Mouse (Mus musculus) right cerebral cortex, postnatal 4 days (tissue): ENCODE data around the gene Asl.
"Not testable (repeated sequence)": the region's sequence is repeated elsewhere in the genome, so short reads cannot be mapped to it uniquely, and the experiment has no call there.

Experiments
- DNase-seq: peaks from one replicate; pipeline ENCODE4 v3.0.0-alpha.2; 2022

Gene Asl

GRCm38 (mm10) chr5:130044201-130044695, 15.2 kb upstream of the Asl start:
- no peak for DNase-seq

- DNase-seq, result no peak
Measured at GRCm38 (mm10) chr5:130043741-130044140, 14.7 kb upstream of the Asl start.

GRCm38 (mm10) chr5:130041262-130041661, 12.2 kb upstream of the Asl start:
- DNase-seq, result no peak

DNA sequence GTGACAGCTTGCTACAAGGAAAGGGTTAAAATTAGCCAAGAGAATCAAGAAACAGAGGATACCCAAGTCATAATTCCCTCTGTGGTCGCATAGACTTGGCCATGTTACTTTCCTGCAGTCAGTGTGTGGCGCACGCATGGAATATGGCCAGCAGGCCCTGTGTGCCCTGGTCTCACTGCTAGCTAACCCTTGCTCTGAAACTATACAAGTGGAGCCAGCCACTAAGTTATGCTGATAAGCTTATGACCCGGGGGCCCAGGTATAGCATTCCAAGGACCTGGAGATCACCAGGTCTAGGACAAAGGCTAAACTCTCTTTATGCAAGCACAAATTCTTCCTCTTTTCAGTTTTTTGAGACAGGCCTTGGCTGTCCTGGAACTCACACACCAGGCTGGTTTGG, 11.8 kb upstream of the Asl start:
- no peak for DNase-seq

DNA sequence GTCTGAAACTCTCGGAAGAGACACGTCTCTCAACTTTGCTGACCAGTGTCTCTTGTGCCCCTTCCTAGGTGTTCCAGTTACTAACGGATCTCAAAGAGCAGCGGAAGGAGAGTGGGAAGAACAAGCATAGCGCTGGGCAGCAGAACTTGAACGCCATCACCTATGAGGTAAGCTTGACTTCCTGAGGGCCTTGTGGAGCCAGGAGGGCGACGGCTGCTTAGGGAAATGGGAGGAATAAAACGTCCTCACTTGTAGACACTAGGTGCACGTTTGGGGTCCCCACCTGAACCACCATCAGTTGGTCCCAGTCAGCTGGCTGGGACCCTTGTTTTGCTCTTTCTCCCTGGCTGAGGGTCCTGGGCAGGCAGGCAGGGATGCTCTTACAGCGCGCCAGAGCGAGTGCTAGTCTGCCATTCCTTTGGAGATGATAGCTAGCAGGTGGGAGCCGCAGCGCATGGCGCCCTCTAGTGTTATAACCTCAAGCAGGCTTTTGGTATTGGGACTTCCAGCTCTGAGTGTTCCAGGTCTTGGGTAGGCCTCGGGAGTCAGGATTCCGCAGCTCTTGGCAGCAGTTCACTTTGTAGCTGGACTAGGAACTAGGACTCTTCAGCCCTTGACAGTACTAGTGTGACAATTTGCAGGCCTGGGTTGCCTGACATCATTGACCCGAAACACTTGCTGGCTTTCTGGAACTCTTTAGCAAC, 8.9 kb upstream of the Asl start:
- peak; percentile 47 for DNase-seq

DNA sequence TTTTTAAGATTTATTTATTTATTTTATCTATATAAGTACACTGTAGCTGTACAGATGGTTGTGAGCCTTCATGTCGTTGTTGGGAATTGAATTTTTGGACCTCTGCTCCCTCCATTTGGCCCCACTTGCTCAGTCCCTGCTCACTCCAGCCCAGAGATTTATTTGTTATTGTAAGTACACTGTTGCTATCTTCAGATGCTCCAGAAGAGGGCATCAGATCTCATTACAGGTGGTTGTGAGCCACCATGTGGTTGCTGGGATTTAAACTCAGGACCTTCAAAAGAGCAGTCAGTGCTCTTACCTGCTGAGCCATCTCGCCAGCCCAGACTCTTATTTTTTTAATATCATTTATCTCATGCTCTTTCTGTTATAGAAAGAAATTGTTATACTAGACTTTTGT, 7.3 kb upstream of the Asl start:
- not testable (repeated sequence) for DNase-seq

GRCm38 (mm10) chr5:130033869-130034268, 4.8 kb upstream of the Asl start:
- no peak for DNase-seq

- DNase-seq, result no peak
Measured at GRCm38 (mm10) chr5:130031410-130032390, 2.7 kb upstream of the Asl start.

DNA sequence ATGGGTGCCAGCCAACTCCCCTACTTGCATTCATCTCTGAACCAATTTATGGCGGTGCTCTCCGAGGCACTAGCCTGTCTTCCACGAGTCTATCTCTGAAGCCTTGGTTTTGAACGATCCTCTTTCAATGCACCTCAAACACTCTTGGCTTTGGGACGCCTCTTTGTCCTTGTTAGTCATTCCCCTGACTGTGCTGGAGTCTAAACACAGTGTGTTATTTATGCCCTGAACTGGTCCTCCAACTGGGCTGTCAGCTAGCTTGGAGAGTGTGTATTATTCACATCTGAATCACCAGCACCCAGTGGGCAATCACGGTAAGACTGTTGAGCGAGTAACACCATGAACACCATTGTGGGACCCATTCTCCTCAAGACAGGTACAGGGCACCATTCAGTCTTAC, 1.4 kb downstream of the Asl start:
- DNase-seq, result no peak

- DNase-seq, result no peak
Measured at GRCm38 (mm10) chr5:130027134-130027533, 1.9 kb downstream of the Asl start.

- peak; percentile 65 for DNase-seq
Measured at GRCm38 (mm10) chr5:130023767-130024539, 5.1 kb downstream of the Asl start.

DNA sequence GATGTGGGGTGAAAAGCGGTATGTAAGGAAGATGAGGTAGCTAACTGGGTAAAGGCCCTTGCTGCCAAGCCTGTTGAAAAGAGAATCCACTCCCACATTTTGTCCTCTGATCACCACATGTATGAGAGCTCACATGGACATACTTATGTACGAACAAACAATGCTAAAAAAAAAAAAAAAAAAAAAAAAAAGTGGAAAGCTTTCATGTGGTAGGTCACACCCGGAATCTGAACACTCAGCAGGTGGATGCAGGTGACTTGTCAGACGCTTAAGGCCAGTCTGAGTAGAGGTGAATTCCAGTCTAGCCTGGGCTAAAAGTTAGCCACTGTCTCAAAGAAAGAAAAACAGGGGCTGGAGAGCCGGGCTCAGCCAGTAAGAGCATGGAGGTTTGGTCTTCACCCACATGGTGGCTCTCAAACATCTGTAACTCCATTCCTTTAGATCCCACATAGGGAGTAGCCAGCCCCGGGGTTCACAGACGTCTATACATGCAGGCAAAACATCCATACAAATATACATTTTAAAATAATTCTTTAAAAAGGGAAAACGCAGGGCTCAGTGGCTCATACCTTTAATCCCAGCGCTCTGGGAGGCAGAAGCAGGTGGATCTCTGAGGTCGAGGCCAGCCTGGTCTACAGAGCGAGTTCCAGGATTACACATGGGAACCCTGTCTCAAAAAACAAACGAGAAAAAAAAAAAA, 5.8 kb downstream of the Asl start:
- no peak for DNase-seq

- DNase-seq, result no peak
Measured at GRCm38 (mm10) chr5:130022366-130022765, 6.7 kb downstream of the Asl start.

- no peak for DNase-seq
Measured at GRCm38 (mm10) chr5:130021361-130021966, 7.6 kb downstream of the Asl start.

- DNase-seq, result no peak
Measured at GRCm38 (mm10) chr5:130019461-130019860, 9.6 kb downstream of the Asl start.

- no peak for DNase-seq
Measured at GRCm38 (mm10) chr5:130015104-130015503, 13.9 kb downstream of the Asl start.

- DNase-seq, result no peak
Measured at GRCm38 (mm10) chr5:130010961-130011360, 18.1 kb downstream of the Asl start.

- DNase-seq, result no peak
Measured at GRCm38 (mm10) chr5:130009784-130010183, 19.3 kb downstream of the Asl start.

GRCm38 (mm10) chr5:130008034-130008590, 20.9 kb downstream of the Asl start:
- DNase-seq, result no peak

DNA sequence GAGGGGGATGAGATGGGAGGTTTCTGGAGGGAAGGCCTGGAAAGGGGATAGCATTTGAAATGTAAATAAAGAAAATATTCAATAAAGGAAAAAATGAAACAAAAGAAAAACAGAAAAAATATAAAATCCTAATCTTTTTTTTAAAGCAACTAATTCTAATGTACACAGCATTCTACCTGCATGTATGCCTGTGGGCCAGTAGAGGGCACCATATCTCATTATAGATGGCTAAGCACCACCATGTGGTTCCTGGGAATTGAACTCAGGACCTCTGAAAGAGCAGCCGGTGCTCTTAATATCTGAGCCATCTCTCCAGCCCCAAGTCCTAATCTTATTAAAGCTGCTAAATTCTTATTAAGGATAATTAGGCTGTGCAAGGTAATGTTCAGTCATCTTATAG, 21.7 kb downstream of the Asl start:
- DNase-seq, result no peak

GRCm38 (mm10) chr5:130003229-130003628, 25.8 kb downstream of the Asl start:
- no peak for DNase-seq
